Mouse (Mus musculus) frontal cortex, postnatal 36 days (tissue): Measurements from ENCODE around the gene Men1.

Experiments
- DNase-seq, 2 experiments: peaks; one replicate each; pipeline ENCODE4 v3.0.0; 2022; ENCODE audit warnings: low spot score in 2 of 2

Gene Men1

GRCm38 (mm10) chr19:6338716-6339115 is 3.9 kb downstream of the Men1 start:
- no peak for DNase-seq

- DNase-seq: no peak
Measured at GRCm38 (mm10) chr19:6339191-6339590, 4.4 kb downstream of the Men1 start.

- DNase-seq: no peak
Measured at GRCm38 (mm10) chr19:6339890-6340504, 5.2 kb downstream of the Men1 start.

GRCm38 (mm10) chr19:6340524-6341452 is 6.0 kb downstream of the Men1 start, which contains the start of gene Map4k2:
Gene Map4k2 (plus strand): TSS chr19:6341135.
- peak; percentile 56 to 67 for DNase-seq

- no peak for DNase-seq
Measured at GRCm38 (mm10) chr19:6341453-6342077, 6.8 kb downstream of the Men1 start.

- no peak for DNase-seq
Measured at GRCm38 (mm10) chr19:6342276-6342933, 7.6 kb downstream of the Men1 start.

- DNase-seq: no peak
Measured at GRCm38 (mm10) chr19:6343066-6343925, 8.5 kb downstream of the Men1 start.

GRCm38 (mm10) chr19:6343996-6344395 is 9.2 kb downstream of the Men1 start:
- no peak for DNase-seq

GRCm38 (mm10) chr19:6346023-6346422 is 11.2 kb downstream of the Men1 start:
- no peak for DNase-seq

GRCm38 (mm10) chr19:6346661-6347060 is 11.9 kb downstream of the Men1 start:
- DNase-seq: no peak

GRCm38 (mm10) chr19:6347615-6348014 is 12.8 kb downstream of the Men1 start:
- no peak for DNase-seq

GRCm38 (mm10) chr19:6348717-6349116 is 13.9 kb downstream of the Men1 start:
- no peak for DNase-seq

- DNase-seq: no peak
Measured at GRCm38 (mm10) chr19:6349215-6349983, 14.6 kb downstream of the Men1 start.

- DNase-seq: no peak
Measured at GRCm38 (mm10) chr19:6351431-6352106, 16.8 kb downstream of the Men1 start.

- no peak for DNase-seq
Measured at GRCm38 (mm10) chr19:6352107-6352505, 17.3 kb downstream of the Men1 start.

- no peak for DNase-seq
Measured at GRCm38 (mm10) chr19:6354030-6354429, 19.3 kb downstream of the Men1 start.

- DNase-seq: no peak
Measured at GRCm38 (mm10) chr19:6361291-6361690, 26.5 kb downstream of the Men1 start.

GRCm38 (mm10) chr19:6363091-6363410 is 28.3 kb downstream of the Men1 start:
- DNase-seq: no peak

GRCm38 (mm10) chr19:6363411-6364240 is 28.8 kb downstream of the Men1 start, which contains the start of gene Sf1:
Gene Sf1 (plus strand): TSS chr19:6363690.
- peak; percentile 100 for DNase-seq
